Mouse (Mus musculus) limb, embryonic 14.5 days (tissue): ENCODE measurements at regions not wholly inside any gene's neighbourhood (a gene's known extent, or its start where the extent isn't known, plus 50 kb on each side); places are given as distances from the start of the nearest gene placed in this dataset.

Experiments used
- ATAC-seq: fragments of 200-750 bp; cut with Nextera tagmentation; 2 replicates; pipeline ENCODE4 v1.8.0; 2017; ENCODE audit warnings: low read depth, moderate number of reproducible peaks, moderate TSS enrichment; ENCODE audit not compliant: low FRiP score
- DNase-seq: peaks from one replicate; pipeline ENCODE4 v3.0.0-alpha.2; 2015; ENCODE audit warnings: low spot score
- H3K27ac ChIP-seq: fragments of 300-500 bp; sonication (generic); replicated peaks from 2 replicates; pipeline ENCODE4 v1.5.1; 2014; ENCODE audit warnings: low read depth, mild to moderate bottlenecking, low read length, moderate library complexity, mixed read lengths
- H3K27me3 ChIP-seq: fragments of 300-500 bp; sonication (generic); 2 replicates; pipeline ENCODE4 v1.6.1; 2014; ENCODE audit warnings: low read length, mixed read lengths; ENCODE audit not compliant: control insufficient read depth, insufficient read depth
- H3K36me3 ChIP-seq: fragments of 300-500 bp; sonication (generic); 2 replicates; pipeline ENCODE4 v1.6.1; 2014; ENCODE audit warnings: mild to moderate bottlenecking, low read length, moderate library complexity, mixed read lengths; ENCODE audit not compliant: control insufficient read depth, insufficient read depth
- H3K4me1 ChIP-seq: fragments of 300-500 bp; sonication (generic); 2 replicates; pipeline ENCODE4 v1.6.1; 2014; ENCODE audit warnings: antibody characterized with exemption, low read length, mixed read lengths; ENCODE audit not compliant: control insufficient read depth, insufficient read depth
- H3K4me2 ChIP-seq: fragments of 300-500 bp; sonication (generic); replicated peaks from 2 replicates; pipeline ENCODE4 v1.6.1; 2014; ENCODE audit warnings: low read depth, mild to moderate bottlenecking, low read length, moderate library complexity; ENCODE audit not compliant: severe bottlenecking
- H3K4me3 ChIP-seq: fragments of 300-500 bp; sonication (generic); replicated peaks from 2 replicates; pipeline ENCODE4 v1.5.1; 2014; ENCODE audit warnings: low read length
- H3K9ac ChIP-seq: fragments of 300-500 bp; sonication (generic); 2 replicates; pipeline ENCODE4 v1.6.1; 2014; ENCODE audit warnings: mild to moderate bottlenecking, low read depth, low read length, moderate library complexity; ENCODE audit not compliant: severe bottlenecking
- H3K9me3 ChIP-seq: fragments of 300-500 bp; sonication (generic); 2 replicates; pipeline ENCODE4 v1.6.1; 2016; ENCODE audit warnings: low read length; ENCODE audit not compliant: control insufficient read depth
- POLR2A ChIP-seq: fragments of 200-500 bp; IDR thresholded peaks from 2 replicates; pipeline ENCODE4 v1.8.0; 2012; ENCODE audit warnings: inconsistent platforms, mild to moderate bottlenecking, moderate library complexity, borderline replicate concordance; ENCODE audit not compliant: insufficient read depth, insufficient read length; ENCODE audit errors: extremely low read depth
- WGBS: fragments of 180-500 bp; shearing (Covaris S2); extraction: QIAGEN DNeasy Blood & Tissue Kit; methylation state at CpG from one replicate; pipeline ENCODE4 v1.1.7; 2014; 5-methylcytosine and 5-hydroxymethylcytosine counted together

- WGBS: 64% methylated on average over 8 of the region's 8 CpGs
- H3K4me2 ChIP-seq: no peak overlapping the region
- no peaks in the 10 kb centered on the region for H3K4me1 ChIP-seq
Observed at GRCm38 (mm10) chr19:15371682-15372081, 575.5 kb downstream of the Psat1 start.

GRCm38 (mm10) chr19:15366951-15367350, 580.2 kb downstream of the Psat1 start:
- no peaks in the 10 kb centered on the region for H3K4me1 ChIP-seq
- ATAC-seq (no peak), DNase-seq (no peak)
- no peak overlapping the region for H3K4me3 ChIP-seq
- no peaks in the 10 kb centered on the region for H3K36me3 ChIP-seq
- no peaks in the 10 kb centered on the region for H3K9me3 ChIP-seq
- no peak for TF ChIP-seq POLR2A
- no peak overlapping the region for H3K27ac ChIP-seq
- H3K27me3 ChIP-seq: no peaks in the 10 kb centered on the region
- WGBS: 55% methylated on average over 2 of the region's 2 CpGs
- H3K9ac ChIP-seq: no peak overlapping the region
- no peak overlapping the region for H3K4me2 ChIP-seq

More at GRCm38 (mm10) chr19:15371682-15372081, 575.5 kb downstream of the Psat1 start:
- no peak for DNase-seq
- Histone ChIP-seq H3K27ac (no peak overlapping the region), H3K27me3 (no peaks in the 10 kb centered on the region), H3K9ac (no peak overlapping the region), H3K36me3 (no peaks in the 10 kb centered on the region), H3K9me3 (no peaks in the 10 kb centered on the region), H3K4me3 (no peak overlapping the region)
- TF ChIP-seq POLR2A: no peak
- ATAC-seq: no peak

GRCm38 (mm10) chr19:15357181-15357580, 590.0 kb downstream of the Psat1 start:
- H3K36me3 ChIP-seq: no peaks in the 10 kb centered on the region
- H3K4me1 ChIP-seq: no peaks in the 10 kb centered on the region
- DNase-seq (no peak), ATAC-seq (no peak)
- WGBS: 39% methylated on average over 3 of the region's 3 CpGs
- no peak overlapping the region for H3K27ac ChIP-seq
- H3K27me3 ChIP-seq: no peaks in the 10 kb centered on the region
- H3K4me3 ChIP-seq: no peak overlapping the region
- H3K4me2 ChIP-seq: no peak overlapping the region
- TF ChIP-seq POLR2A: no peak
- H3K9ac ChIP-seq: no peak overlapping the region
- H3K9me3 ChIP-seq: no peaks in the 10 kb centered on the region

DNA sequence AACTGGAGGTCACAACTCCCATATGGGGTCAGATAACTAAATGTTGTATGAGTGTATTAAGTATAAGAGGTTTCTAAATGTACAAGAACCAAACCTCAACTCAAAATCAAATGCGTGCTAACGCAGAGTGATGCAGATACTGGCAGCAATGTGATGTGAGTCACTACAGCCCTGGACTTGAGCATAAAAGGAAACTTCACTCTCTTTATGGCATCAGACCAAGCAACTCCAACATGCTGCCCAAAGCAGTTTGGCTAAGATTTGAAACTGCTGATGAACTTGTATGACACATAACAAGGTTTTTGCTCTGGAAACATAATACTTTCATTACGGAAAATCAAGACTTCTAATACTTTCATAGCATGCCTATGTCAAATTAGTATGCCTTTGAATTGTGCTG, 598.8 kb downstream of the Psat1 start:
- no peak for TF ChIP-seq POLR2A
- DNase-seq (no peak), ATAC-seq (no peak)
- Histone ChIP-seq H3K36me3 (no peaks in the 10 kb centered on the region), H3K9ac (no peak overlapping the region), H3K4me3 (no peak overlapping the region), H3K9me3 (no peaks in the 10 kb centered on the region), H3K27me3 (no peaks in the 10 kb centered on the region), H3K4me2 (no peak overlapping the region), H3K4me1 (no peaks in the 10 kb centered on the region), H3K27ac (no peak overlapping the region)
- WGBS: 82% methylated on average over 3 of the region's 3 CpGs

GRCm38 (mm10) chr19:15342229-15342628, 604.9 kb downstream of the Psat1 start:
- no peak for DNase-seq
- Histone ChIP-seq H3K36me3 (no peaks in the 10 kb centered on the region), H3K4me1 (peaks cover 12% of the 10 kb centered on the region), H3K4me3 (no peak overlapping the region), H3K27me3 (peaks cover 12% of the 10 kb centered on the region; the same call in 1 of the 2 replicates), H3K4me2 (no peak overlapping the region), H3K27ac (no peak overlapping the region), H3K9me3 (no peaks in the 10 kb centered on the region), H3K9ac (no peak overlapping the region)
- 92% methylated on average over 1 of the region's 1 CpGs for WGBS
- no peak for ATAC-seq
- no peak for TF ChIP-seq POLR2A
